Mouse (Mus musculus) midbrain, embryonic 13.5 days (tissue): ENCODE measurements around the gene Tbc1d22a. TPM values are rescaled to one million over a fixed set of nuclear protein-coding genes. Genes with fewer than 3 reads are reported as not detected.

Source experiments
- ATAC-seq: fragments of 200-750 bp; cut with Nextera tagmentation; 2 replicates; pipeline ENCODE4 v1.8.0; 2017; ENCODE audit warnings: mild to moderate bottlenecking, moderate TSS enrichment, moderate library complexity
- H3K27ac ChIP-seq: fragments of 300-500 bp; sonication (generic); 2 replicates; pipeline ENCODE4 v1.5.1; 2015; ENCODE audit warnings: inconsistent platforms, mild to moderate bottlenecking, moderate library complexity
- H3K27me3 ChIP-seq: fragments of 300-500 bp; sonication (generic); 2 replicates; pipeline ENCODE4 v1.6.1; 2015; ENCODE audit warnings: mild to moderate bottlenecking, inconsistent platforms
- H3K36me3 ChIP-seq: fragments of 300-500 bp; sonication (generic); 2 replicates; pipeline ENCODE4 v1.6.1; 2015; ENCODE audit warnings: mild to moderate bottlenecking, inconsistent platforms
- H3K4me1 ChIP-seq: fragments of 300-500 bp; sonication (generic); replicated peaks from 2 replicates; pipeline ENCODE4 v1.6.1; 2015; ENCODE audit warnings: inconsistent platforms
- H3K4me2 ChIP-seq: fragments of 300-500 bp; sonication (generic); replicated peaks from 2 replicates; pipeline ENCODE4 v1.6.1; 2015; ENCODE audit warnings: moderate library complexity, mild to moderate bottlenecking, inconsistent platforms
- H3K4me3 ChIP-seq: fragments of 300-500 bp; sonication (generic); replicated peaks from 2 replicates; pipeline ENCODE4 v1.5.1; 2015; ENCODE audit warnings: mild to moderate bottlenecking, inconsistent platforms
- H3K9ac ChIP-seq: fragments of 300-500 bp; sonication (generic); replicated peaks from 2 replicates; pipeline ENCODE4 v1.6.1; 2015; ENCODE audit warnings: mild to moderate bottlenecking, inconsistent platforms
- H3K9me3 ChIP-seq: fragments of 300-500 bp; sonication (generic); 2 replicates; pipeline ENCODE4 v1.6.1; 2016; ENCODE audit warnings: mild to moderate bottlenecking, inconsistent platforms
- WGBS: fragments of 180-500 bp; shearing (Covaris S2); methylation state at CpG from one replicate; pipeline ENCODE4 v1.1.7; 2015; 5-methylcytosine and 5-hydroxymethylcytosine counted together
- polyA plus RNA-seq: library from polyadenylated mRNA; unstranded; fragments of >200 nt; fragmentation: Nextera tagmentation; extraction: Ambion mirVana; gene quantifications from 2 replicates; pipeline ENCODE4 v1.2.1, GENCODE M21; 2015

Tbc1d22a gene
- polyA plus RNA-seq, 1 experiment from 2014 or later, result 13.4 TPM

GRCm38 (mm10) chr15:86496209-86496608 is 281.9 kb downstream of the Tbc1d22a start:
- Histone ChIP-seq H3K4me2 (no peak overlapping the region), H3K27me3 (no peaks in the 10 kb centered on the region), H3K4me1 (no peaks in the 10 kb centered on the region; the same call in 1 of the 2 replicates), H3K36me3 (no peaks in the 10 kb centered on the region), H3K4me3 (no peak overlapping the region), H3K9ac (no peak overlapping the region), H3K9me3 (no peaks in the 10 kb centered on the region), H3K27ac (peak overlapping the region; percentile 5; the same call in 1 of the 2 replicates)
- WGBS, result 85% methylated on average over 4 of the region's 4 CpGs
- ATAC-seq, result no peak

- Histone ChIP-seq H3K27me3 (no peaks in the 10 kb centered on the region), H3K4me1 (no peaks in the 10 kb centered on the region; the same call in 1 of the 2 replicates), H3K9ac (no peak overlapping the region), H3K4me2 (no peak overlapping the region), H3K27ac (no peak overlapping the region), H3K36me3 (no peaks in the 10 kb centered on the region), H3K4me3 (no peak overlapping the region), H3K9me3 (no peaks in the 10 kb centered on the region)
- WGBS, result 90% methylated on average over 7 of the region's 7 CpGs
- ATAC-seq, result no peak
These were observed 282.4 kb downstream of the Tbc1d22a start for GRCm38 (mm10) chr15:86496646-86497045.

GRCm38 (mm10) chr15:86500536-86500935 is 286.3 kb downstream of the Tbc1d22a start:
- H3K4me2 ChIP-seq, result no peak overlapping the region
- no peak overlapping the region for H3K27ac ChIP-seq
- 0 out of 2 replicates have a peak, but pooled peaks cover 5% of the 10 kb centered on the region for H3K4me1 ChIP-seq
- H3K27me3 ChIP-seq, result no peaks in the 10 kb centered on the region
- H3K36me3 ChIP-seq, result no peaks in the 10 kb centered on the region
- H3K9me3 ChIP-seq, result no peaks in the 10 kb centered on the region
- no peak overlapping the region for H3K9ac ChIP-seq
- no peak for ATAC-seq
- H3K4me3 ChIP-seq, result no peak overlapping the region

GRCm38 (mm10) chr15:86503413-86503812 is 289.2 kb downstream of the Tbc1d22a start:
- peaks cover 6% of the 10 kb centered on the region; the same call in 1 of the 2 replicates for H3K4me1 ChIP-seq
- no peak for ATAC-seq
- no peak overlapping the region for H3K27ac ChIP-seq
- no peaks in the 10 kb centered on the region for H3K27me3 ChIP-seq
- no peak overlapping the region for H3K9ac ChIP-seq
- H3K4me3 ChIP-seq, result no peak overlapping the region
- H3K4me2 ChIP-seq, result no peak overlapping the region
- 80% methylated on average over 10 of the region's 10 CpGs for WGBS
- no peaks in the 10 kb centered on the region for H3K9me3 ChIP-seq
- no peaks in the 10 kb centered on the region for H3K36me3 ChIP-seq

- Histone ChIP-seq H3K4me1 (peaks cover 23% of the 10 kb centered on the region), H3K27me3 (no peaks in the 10 kb centered on the region), H3K27ac (no peak overlapping the region), H3K4me3 (no peak overlapping the region), H3K9me3 (no peaks in the 10 kb centered on the region), H3K9ac (no peak overlapping the region), H3K4me2 (no peak overlapping the region), H3K36me3 (no peaks in the 10 kb centered on the region)
- WGBS, result 87% methylated on average over 4 of the region's 4 CpGs
- no peak for ATAC-seq
These were observed 292.4 kb downstream of the Tbc1d22a start for GRCm38 (mm10) chr15:86506666-86507065.

- WGBS, result 88% methylated on average over 8 of the region's 8 CpGs
- no peak overlapping the region for H3K4me3 ChIP-seq
- H3K9ac ChIP-seq, result no peak overlapping the region
- H3K4me1 ChIP-seq, result peaks cover 23% of the 10 kb centered on the region
- H3K27ac ChIP-seq, result no peak overlapping the region
- H3K4me2 ChIP-seq, result no peak overlapping the region
- no peaks in the 10 kb centered on the region for H3K27me3 ChIP-seq
- no peaks in the 10 kb centered on the region for H3K9me3 ChIP-seq
- no peaks in the 10 kb centered on the region for H3K36me3 ChIP-seq
- ATAC-seq, result no peak
These were observed 293.3 kb downstream of the Tbc1d22a start for GRCm38 (mm10) chr15:86507546-86507945.

GRCm38 (mm10) chr15:86508406-86509176 is 294.3 kb downstream of the Tbc1d22a start:
- no peaks in the 10 kb centered on the region for H3K36me3 ChIP-seq

GRCm38 (mm10) chr15:86509601-86510000 is 295.3 kb downstream of the Tbc1d22a start:
- no peaks in the 10 kb centered on the region for H3K36me3 ChIP-seq
- no peak overlapping the region for H3K4me2 ChIP-seq
- 88% methylated on average over 6 of the region's 6 CpGs for WGBS
- no peak for ATAC-seq
- H3K4me3 ChIP-seq, result no peak overlapping the region
- no peaks in the 10 kb centered on the region for H3K9me3 ChIP-seq
- no peak overlapping the region for H3K9ac ChIP-seq
- no peak overlapping the region for H3K27ac ChIP-seq
- peaks cover 23% of the 10 kb centered on the region for H3K4me1 ChIP-seq
- no peaks in the 10 kb centered on the region for H3K27me3 ChIP-seq

More at GRCm38 (mm10) chr15:86508406-86509176, 294.3 kb downstream of the Tbc1d22a start:
- Histone ChIP-seq H3K27ac (no peak overlapping the region), H3K4me3 (no peak overlapping the region), H3K27me3 (no peaks in the 10 kb centered on the region), H3K4me1 (peaks cover 23% of the 10 kb centered on the region), H3K9ac (no peak overlapping the region), H3K4me2 (no peak overlapping the region), H3K9me3 (no peaks in the 10 kb centered on the region)
- ATAC-seq, result 0 out of 2 replicates have a peak, but pooled peaks have one; percentile 35
- WGBS, result 67% methylated on average over 7 of the region's 7 CpGs

GRCm38 (mm10) chr15:86511181-86511580 is 296.9 kb downstream of the Tbc1d22a start:
- no peaks in the 10 kb centered on the region for H3K27me3 ChIP-seq
- peaks cover 18% of the 10 kb centered on the region for H3K4me1 ChIP-seq
- H3K27ac ChIP-seq, result no peak overlapping the region
- no peak for ATAC-seq
- WGBS, result 91% methylated on average over 7 of the region's 7 CpGs
- no peaks in the 10 kb centered on the region for H3K36me3 ChIP-seq
- H3K4me3 ChIP-seq, result no peak overlapping the region
- H3K9me3 ChIP-seq, result no peaks in the 10 kb centered on the region
- no peak overlapping the region for H3K4me2 ChIP-seq
- H3K9ac ChIP-seq, result no peak overlapping the region

GRCm38 (mm10) chr15:86513336-86513735 is 299.1 kb downstream of the Tbc1d22a start:
- no peak for ATAC-seq
- no peak overlapping the region for H3K4me3 ChIP-seq
- H3K27me3 ChIP-seq, result no peaks in the 10 kb centered on the region
- no peaks in the 10 kb centered on the region for H3K9me3 ChIP-seq
- H3K4me1 ChIP-seq, result peaks cover 18% of the 10 kb centered on the region
- WGBS, result 86% methylated on average over 5 of the region's 5 CpGs
- H3K4me2 ChIP-seq, result no peak overlapping the region
- no peak overlapping the region for H3K27ac ChIP-seq
- no peaks in the 10 kb centered on the region for H3K36me3 ChIP-seq
- no peak overlapping the region for H3K9ac ChIP-seq

- WGBS, result 46% methylated on average over 4 of the region's 4 CpGs
These were observed 305.9 kb downstream of the Tbc1d22a start for GRCm38 (mm10) chr15:86520201-86520600.

GRCm38 (mm10) chr15:86535356-86535755 is 321.1 kb downstream of the Tbc1d22a start:
- no peaks in the 10 kb centered on the region for H3K36me3 ChIP-seq
- no peak overlapping the region for H3K4me3 ChIP-seq
- no peak overlapping the region for H3K4me2 ChIP-seq
- H3K27me3 ChIP-seq, result no peaks in the 10 kb centered on the region
- no peak overlapping the region for H3K27ac ChIP-seq
- H3K9me3 ChIP-seq, result no peaks in the 10 kb centered on the region
- H3K4me1 ChIP-seq, result no peaks in the 10 kb centered on the region
- 91% methylated on average over 6 of the region's 6 CpGs for WGBS
- no peak overlapping the region for H3K9ac ChIP-seq
- ATAC-seq, result no peak

More at GRCm38 (mm10) chr15:86520201-86520600, 305.9 kb downstream of the Tbc1d22a start:
- Histone ChIP-seq H3K4me3 (no peak overlapping the region), H3K4me2 (no peak overlapping the region), H3K36me3 (no peaks in the 10 kb centered on the region), H3K9me3 (peaks cover 4% of the 10 kb centered on the region; the same call in 1 of the 2 replicates), H3K9ac (no peak overlapping the region), H3K27me3 (no peaks in the 10 kb centered on the region), H3K4me1 (no peaks in the 10 kb centered on the region; the same call in 1 of the 2 replicates), H3K27ac (no peak overlapping the region)
- no peak for ATAC-seq
